Mouse (Mus musculus) kidney, postnatal 36 days (tissue): ENCODE data around the gene Tradd.
A peak's percentile ranks its signal among the peaks of the same experiment; 100 is the strongest.
"Not testable (repeated sequence)": the region's sequence is repeated elsewhere in the genome, so short reads cannot be mapped to it uniquely, and the experiment has no call there.

Experiments used
- DNase-seq, 2 experiments: peaks; one replicate each; pipeline ENCODE4 v3.0.0; 2021 to 2022; ENCODE audit warnings: mixed read lengths in 2 of 2

The Tradd gene

GRCm38 (mm10) chr8:105235206-105235605, 29.2 kb downstream of the Tradd start:
- peak; percentile 34 to 49 for DNase-seq

- DNase-seq = no peak
These were observed 31.1 kb downstream of the Tradd start for GRCm38 (mm10) chr8:105233126-105233935.

GRCm38 (mm10) chr8:105232321-105232693, 32.1 kb downstream of the Tradd start:
- DNase-seq = not testable (repeated sequence)

- no peak for DNase-seq
These were observed 32.7 kb downstream of the Tradd start for GRCm38 (mm10) chr8:105231503-105232320.

GRCm38 (mm10) chr8:105225917-105226316, 38.5 kb downstream of the Tradd start:
- DNase-seq = peak in 1 of 2 experiments; percentile 16

GRCm38 (mm10) chr8:105225272-105225593, 39.2 kb downstream of the Tradd start:
- no peak for DNase-seq

GRCm38 (mm10) chr8:105224413-105225271, 39.8 kb downstream of the Tradd start, which contains the start of gene D230025D16Rik:
Gene D230025D16Rik, plus strand, starts transcription at chr8:105225145.
- peak; percentile 95 to 98 for DNase-seq

- DNase-seq = no peak
These were observed 40.6 kb downstream of the Tradd start for GRCm38 (mm10) chr8:105223850-105224249.

GRCm38 (mm10) chr8:105217926-105218522, 46.4 kb downstream of the Tradd start:
- peak; percentile 8 to 55 for DNase-seq

GRCm38 (mm10) chr8:105214104-105214503, 50.3 kb downstream of the Tradd start:
- no peak for DNase-seq

GRCm38 (mm10) chr8:105209153-105210110, 55.0 kb downstream of the Tradd start:
- DNase-seq = no peak
